Mouse (Mus musculus): Measurements from ENCODE around the gene Atp5s.

GRCm38 (mm10) chr12:69744138-69744537 lies 19.4 kb downstream of the Atp5s start:
- TF ChIP-seq EP300 (IDR thresholded peaks at IDR 0.05) (no peak), CTCF (IDR thresholded peaks at IDR 0.05) (no peak)

All from lung, postnatal 0 days (tissue).